12 mouse cellular contexts compared by ENCODE assay signal in the genomic region with DNA sequence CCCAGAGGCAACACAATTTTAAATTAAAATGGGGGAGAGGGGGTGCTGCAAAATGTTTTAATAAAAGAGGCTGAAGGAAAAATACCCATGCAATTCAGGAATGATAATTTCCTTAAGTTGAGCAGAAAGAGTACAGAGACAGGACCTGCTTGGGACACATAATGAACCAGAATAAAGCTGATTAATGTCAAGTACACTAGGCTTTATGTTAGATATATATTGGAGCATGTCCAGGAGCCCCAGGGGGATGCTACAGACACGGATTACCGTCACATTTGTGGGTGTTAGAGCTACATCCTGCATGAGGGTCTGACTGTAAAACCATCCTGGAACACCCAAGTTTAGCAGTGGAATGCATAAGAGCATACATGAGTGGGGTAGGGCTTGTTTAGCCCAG.
"Had no signal": no experiment of that assay in that cellular context is flagged by ENCODE, and none has a peak within 500 bp of the region (broad histone marks: within the 10 kb centered on the region; RNA-seq: fewer than 3 reads in every experiment).

No protein-coding gene starts in this region.

- H3K4me3 ChIP-seq: layer of hippocampus, adult 2 months; liver, embryonic 13.5 days had no signal

- H3K36me3 ChIP-seq: liver, embryonic 13.5 days had no signal

- H3K9ac ChIP-seq: liver, embryonic 13.5 days had no signal

- ATAC-seq: intestine, postnatal 0 days had no signal

- H3K27ac ChIP-seq: kidney, postnatal 0 days; liver, embryonic 13.5 days had no signal

- H3K9me3 ChIP-seq: liver, embryonic 13.5 days had no signal

- H3K4me2 ChIP-seq: liver, embryonic 13.5 days had no signal

- H3K27me3 ChIP-seq: liver, embryonic 13.5 days had no signal

- H3K4me1 ChIP-seq: liver, embryonic 13.5 days had no signal

- DNase-seq: kidney, adult 2 months; kidney, postnatal 25 days; layer of hippocampus, adult 9-11 months; liver, embryonic 13.5 days; lung, adult 2 months; lung, postnatal 14 days; lung, postnatal 4 days; thymus, adult 18-20 months; thymus, postnatal 36 days had no signal
